Mouse (Mus musculus): ENCODE measurements around the gene Hist3h2ba.
A peak's percentile ranks its signal among the peaks of the same experiment; 100 is the strongest.

Gene Hist3h2ba

DNA sequence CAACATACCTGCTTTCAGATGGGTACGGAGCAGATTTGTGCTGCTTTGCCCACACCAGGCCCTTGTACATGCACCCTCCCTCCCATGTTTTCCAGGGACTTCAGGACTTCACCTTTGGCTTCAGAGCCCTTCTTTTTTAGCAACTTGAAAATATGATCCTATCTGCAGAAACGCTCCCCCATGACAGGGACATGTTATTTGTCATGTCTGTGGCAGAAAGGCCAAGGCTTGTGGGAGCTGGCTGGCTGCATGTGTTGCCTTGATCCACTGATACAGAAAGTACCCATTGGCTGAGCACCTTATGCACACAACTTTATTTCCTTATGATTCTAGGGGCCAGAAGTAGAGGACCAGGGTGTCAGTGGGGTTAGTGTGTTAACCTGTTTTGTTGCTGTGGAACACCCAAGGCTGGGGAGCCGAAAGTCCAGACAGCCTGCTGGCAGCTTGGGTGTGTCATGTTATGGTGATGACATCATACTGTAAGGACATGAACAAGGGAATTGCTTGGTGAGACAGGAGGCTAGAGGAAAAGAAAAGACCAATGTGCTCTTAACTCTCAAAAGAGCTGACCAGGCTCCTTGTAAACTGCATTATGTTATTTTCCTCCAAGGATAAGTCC, 36.7 kb downstream of the Hist3h2ba start:
- no peak for DNase-seq (ENCODE audit: low read depth)

DNA sequence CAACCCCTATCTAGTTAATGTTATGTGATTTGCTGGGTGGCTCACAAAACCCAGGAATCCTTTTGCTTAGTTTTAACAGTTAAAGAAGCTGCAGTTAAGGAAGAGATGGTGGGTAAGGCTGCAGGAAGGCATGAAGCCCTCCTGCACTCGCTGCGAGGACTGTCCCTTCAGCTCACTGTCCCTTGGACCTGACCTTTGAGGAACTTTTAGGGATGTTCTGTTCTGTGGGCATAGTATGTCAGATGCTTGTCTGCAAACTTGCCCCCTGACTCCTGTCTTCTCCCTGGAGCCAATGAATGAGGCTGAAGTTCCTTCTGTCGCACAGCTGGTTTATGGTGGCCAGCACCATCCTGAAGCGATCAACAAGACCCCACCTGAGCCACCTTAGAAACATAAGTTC, 40.4 kb downstream of the Hist3h2ba start:
- no peak for DNase-seq (ENCODE audit: low read depth)

DNA sequence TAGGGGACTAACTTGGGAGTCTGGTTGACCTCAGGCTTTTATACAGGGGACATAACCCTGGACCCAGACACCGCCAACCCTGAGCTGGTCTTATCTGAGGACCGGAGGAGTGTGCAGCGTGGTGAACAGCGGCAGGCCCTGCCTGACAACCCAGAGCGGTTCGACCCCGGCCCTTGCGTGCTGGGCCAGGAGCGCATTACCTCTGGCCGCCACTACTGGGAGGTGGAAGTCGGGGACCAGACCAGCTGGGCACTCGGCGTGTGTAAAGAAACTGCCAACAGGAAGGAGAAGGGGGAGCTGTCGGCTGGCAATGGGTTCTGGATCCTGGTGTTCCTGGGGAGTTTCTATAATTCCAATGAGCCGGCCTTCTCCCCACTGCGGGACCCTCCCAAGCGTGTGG, 41.4 kb downstream of the Hist3h2ba start:
- DNase-seq (ENCODE audit: low read depth), result no peak

DNA sequence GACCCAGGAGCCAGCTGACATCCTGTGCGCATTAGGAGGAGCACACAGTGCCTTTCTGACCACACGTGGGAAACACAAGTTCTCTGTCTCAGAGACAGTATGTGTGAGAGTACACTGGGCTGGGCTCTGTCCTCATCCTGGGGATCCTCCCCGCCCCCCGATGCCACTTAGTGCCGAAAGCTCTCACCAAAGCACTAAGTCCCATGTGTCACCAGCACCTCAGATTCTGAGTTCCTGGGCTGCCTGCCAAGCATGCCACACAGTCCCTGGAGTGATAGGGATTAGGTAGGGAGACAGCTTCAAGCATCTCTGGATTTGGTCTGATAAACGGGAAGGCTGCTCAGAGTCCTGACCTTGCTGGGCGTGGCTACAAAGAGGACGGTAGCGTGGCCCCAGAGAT, 42.1 kb downstream of the Hist3h2ba start:
- no peak for DNase-seq (ENCODE audit: low read depth)

DNA sequence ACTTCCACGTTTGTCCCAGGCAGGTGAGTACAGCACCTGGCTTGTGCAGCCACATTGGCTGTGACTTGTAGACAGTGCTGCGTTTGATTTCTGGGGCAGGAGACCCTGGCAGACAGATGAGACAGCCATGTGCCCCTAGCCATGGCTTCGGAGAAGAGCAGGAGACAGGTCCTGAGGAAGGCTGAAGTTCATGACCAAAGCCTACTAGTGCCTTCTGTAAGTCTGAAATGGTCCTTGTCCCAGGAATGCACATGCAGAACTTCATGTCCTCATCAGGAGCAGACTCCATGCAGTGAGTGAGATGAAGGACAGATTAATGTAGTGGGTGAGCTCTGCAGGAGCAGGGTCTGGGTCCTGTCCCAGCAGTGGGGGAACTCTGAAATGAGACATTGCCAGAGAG, 43.2 kb downstream of the Hist3h2ba start:
- DNase-seq (ENCODE audit: low read depth), result no peak

DNA sequence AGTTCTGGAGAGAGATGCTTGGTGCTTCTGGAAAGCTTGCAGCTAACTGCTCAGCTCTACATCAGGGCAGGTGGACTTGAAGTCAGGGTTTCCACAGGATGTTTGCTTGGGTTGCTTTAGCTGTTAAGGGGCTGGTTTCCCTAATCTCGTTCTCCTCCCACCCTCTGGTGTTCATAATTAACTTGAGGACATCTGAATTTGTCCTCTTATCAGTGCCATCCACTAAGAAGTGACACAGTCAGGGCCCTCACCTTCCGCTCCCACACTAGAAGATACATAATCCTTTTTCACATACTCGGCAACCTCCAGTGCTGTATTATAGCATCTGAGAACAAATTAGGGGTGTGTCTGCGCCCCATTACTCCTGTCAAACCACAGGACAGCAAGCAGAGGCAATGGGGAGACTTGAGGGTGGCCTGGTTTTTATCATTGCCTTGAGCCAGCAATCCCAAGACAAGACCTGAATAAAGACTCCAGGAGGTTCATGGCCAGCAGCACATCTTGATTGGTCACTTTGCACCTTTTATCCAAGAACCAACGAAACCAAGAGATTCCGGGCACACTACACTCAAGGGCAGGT, 44.5 kb downstream of the Hist3h2ba start:
- no peak for DNase-seq (ENCODE audit: low read depth)

DNA sequence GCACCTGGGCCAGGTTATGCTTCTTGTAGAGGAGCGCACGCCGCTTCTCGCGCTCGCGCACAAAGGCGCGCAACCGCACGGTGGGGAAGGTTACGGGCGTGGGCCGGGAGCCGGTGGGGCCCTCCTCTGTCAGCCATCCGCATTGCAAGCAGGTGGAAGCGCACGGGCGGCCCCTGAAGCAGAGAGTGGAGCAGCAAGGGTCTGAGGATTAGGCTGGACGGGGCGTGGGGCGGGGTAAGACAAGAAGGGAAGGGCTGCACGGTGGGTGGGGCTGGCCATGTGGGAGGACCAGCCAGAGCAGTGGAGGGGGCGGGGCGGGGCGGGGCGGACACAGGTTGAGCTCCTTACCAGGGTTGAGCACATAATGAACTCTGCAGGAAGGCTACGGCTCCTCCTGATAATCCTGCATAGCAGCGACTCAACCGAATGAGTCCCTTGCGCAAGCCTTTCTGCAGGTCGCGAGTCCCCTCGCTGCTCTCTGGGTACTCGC, 45.7 kb downstream of the Hist3h2ba start:
- DNase-seq (ENCODE audit: low read depth), result no peak

DNA sequence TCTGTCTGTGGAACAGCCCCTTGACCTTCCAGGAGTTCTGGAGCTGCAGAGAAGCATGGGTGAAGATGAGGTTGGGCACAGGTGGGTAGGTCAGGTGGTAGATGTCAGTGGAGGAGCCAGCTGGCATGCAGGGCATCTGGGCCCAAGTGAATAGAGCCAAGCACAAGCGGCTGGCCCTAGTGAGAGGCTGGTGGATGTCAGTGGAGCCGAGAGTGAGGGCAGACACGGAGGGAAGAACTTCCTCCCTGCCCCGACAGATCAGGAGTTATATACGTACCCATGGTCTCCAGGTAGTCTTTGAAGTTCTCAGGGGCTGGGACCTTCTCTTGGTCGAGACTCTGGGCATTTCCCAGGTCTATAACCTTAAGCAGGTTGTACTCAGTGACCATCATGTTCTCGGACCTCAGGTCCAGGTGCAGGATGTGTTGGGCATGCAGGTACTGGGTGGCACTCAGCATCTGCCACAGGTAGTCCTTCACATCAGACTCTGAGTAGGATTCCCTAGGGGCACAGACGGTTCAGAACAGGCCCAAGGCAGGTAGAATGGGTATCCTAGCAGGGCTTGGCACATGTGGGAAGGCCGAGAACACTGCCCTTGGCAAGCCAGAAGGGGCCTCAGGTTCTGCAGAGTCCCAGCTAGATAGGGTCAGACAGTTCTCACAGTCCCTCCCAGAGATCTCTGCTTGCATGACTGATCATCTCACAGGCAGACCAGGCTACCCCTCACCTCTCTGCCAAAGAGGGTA, 46.5 kb downstream of the Hist3h2ba start:
- no peak for DNase-seq (ENCODE audit: low read depth)

DNA sequence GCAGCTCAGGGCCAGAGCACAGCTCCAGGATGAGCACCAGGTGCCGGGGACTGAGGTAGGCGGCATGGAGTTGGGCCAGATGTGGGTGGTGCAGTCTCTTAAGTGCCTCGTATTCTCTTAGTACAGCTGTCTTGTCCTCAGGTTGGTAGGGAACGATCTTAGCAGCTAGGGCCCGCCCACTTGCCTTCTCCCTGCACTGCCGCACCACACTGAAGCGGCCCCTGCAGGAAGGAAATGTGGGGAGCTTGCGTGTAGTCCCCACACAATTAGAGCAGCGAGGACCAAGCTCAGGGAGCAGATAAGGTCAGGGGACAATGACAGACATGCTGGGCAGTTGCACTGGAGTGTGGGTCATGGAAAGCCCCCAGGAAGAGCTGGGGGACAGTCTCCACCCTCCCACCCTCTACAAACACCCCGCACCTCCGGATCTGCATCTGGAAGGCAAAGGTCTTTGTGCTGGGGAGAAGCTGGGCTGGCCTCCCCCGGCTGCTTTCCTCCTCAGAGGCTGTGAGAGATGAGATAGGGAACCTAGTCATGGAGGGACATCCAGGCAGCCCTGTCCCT, 47.2 kb downstream of the Hist3h2ba start:
- DNase-seq (ENCODE audit: low read depth), result peak; percentile 72

DNA sequence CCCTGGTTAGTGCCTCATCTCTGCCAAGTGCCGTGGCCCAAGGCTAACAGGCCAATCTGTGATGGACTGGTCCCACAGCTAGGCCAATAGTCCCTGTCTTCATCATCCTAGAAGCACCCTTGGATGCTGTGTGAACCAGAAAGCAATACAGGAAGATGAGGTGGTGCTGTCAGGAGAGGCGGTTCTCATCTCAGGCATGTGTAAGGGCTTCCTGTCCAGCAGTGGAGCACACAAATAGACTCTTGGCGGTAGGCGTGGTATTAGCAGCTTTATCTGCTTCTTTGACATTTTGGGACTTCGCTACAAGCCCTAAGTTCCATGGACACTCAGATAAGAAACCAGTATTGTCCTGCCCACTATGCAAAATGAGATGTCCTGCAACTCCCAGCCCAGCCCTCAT, 48.8 kb downstream of the Hist3h2ba start:
- DNase-seq (ENCODE audit: low read depth), result no peak
